Mouse (Mus musculus): ENCODE data around the gene Wnt5a. TPM values are rescaled to one million over a fixed set of nuclear protein-coding genes. Genes with fewer than 3 reads are reported as not detected.
A peak's percentile ranks its signal among the peaks of the same experiment; 100 is the strongest.

Wnt5a gene
- total RNA-seq (2021) = 1 to 10 TPM; 6.9 to 7.2 TPM
- long read RNA-seq, experiment 1, full-length matches to known transcripts = 2 of 2 reads
- long read RNA-seq, experiment 1, partial matches to known transcripts = 0 of 2 reads
- long read RNA-seq, experiment 1, other reads (novel, unspliced or antisense) = 0 of 2 reads
- long read RNA-seq, experiment 2, partial matches to known transcripts = 0 of 2 reads
- long read RNA-seq, experiment 2, other reads (novel, unspliced or antisense) = 2 of 2 reads

DNA sequence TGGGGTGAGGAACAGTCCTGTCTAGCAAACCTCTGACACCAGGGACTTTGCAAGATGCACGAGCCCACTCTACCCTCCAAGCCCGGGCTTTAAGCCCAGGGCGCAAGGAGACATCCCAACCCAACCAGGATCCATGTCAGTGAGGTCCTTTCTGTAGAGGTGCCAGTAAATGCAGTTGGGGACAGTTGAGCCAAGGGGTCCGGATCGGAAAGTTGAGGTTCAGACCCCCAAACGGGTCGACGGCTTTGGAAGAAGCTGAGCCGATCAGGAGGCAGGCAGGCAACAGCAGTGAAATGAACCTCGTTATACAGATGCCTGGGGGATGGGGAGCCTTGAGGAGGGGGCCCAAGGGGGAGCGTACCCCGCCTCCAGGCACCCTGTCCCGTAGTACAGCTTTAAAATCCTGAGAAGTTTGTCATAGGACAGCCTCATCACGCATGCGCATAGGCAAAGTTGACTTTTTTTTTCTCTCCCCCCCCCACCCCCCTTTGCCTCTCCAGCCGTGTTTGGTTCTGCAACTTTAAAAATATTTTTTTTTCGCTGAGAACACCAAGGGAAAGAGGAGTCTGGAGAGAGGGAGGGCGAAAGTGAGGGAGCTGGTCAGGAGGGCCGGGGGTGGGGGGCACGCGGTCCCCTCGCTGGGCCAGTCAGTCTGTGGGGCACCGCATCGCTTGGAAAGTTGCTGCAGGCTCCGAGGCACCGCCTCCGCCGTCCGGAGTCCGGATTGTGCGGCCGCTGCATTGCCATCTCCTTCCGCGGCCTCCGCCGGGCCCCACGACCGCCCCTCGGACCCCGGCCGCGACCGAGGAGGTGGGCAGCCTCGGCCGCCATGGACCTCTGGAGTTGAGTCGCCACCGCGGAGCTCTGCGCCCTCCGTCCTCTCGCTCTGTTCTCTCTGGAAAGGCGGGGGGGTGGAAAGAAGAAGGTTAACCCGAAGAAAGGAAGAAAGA is at the start of gene Wnt5a:
Gene Wnt5a (plus strand): TSS at position 650 of the 950 bp plus-strand sequence.
- peak; percentile 41 for DNase-seq

DNA sequence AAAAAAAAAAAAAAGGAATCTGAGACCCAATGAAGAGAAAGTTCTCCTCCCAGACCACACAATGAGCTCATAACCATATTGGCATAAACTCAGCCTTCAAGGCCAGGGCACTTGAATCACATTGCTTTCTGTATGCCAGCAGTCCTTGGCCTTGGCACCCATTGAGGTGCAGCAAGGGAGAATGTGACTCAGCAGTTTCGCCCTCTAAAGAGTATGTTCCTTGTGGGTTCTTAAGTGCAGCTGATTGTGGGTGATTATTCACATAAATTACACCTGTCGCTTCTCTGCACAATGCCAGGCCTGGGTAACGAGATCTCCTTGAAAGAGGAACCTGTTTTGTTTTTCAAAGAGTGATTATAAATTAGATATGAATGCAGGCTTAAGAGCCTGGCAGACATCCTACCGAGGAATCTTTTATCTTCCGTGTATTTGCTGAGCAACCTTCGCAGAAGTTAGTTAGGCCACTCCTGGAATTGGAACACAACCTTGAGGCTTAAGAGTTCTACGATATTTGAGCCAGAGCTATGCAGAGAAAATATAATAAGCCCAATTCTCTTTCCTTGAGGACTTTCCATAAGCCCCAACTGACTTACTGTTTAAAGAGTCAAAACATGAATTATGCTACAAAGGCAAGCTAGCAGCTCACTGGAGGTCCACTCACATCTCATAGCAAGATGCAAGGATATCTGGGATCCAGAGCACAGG is 48.0 kb upstream of the Wnt5a start:
- no peak for DNase-seq

DNA sequence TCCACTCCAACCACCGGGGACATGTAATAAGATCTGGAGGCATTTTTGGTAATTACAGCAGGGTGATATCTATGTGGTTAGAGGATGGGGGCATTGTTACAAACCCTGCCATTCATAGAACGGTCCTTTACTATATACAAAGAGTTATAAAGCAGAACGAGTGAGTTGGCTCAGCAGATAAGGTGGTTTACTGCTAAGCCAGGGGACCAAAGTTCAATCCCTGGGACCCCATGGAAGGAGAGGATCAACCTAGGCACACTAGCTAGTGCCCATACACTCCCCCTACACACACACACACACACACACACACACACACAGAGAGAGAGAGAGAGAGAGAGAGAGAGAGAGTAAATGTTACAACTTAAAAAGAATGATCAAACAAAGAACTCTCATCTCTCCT is 47.1 kb upstream of the Wnt5a start:
- DNase-seq = no peak

DNA sequence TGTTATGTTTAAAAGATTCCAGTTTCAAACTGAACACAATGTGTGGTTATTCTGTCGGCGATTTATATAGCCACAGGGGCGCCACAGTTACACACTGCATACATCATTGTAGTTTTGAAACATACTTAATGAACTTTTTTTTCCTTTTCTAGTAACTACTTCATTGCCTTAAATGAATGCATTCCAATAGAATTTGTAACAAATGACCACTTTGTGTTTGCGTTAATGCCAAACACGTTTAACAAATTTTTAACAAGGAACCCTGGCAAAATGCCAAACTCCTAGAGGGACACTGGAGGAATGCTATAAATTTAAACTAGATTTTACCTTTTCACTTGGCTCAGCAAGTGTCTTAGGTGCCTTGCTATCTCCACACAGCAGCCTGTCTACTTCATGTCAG is 36.6 kb upstream of the Wnt5a start:
- DNase-seq = no peak

DNA sequence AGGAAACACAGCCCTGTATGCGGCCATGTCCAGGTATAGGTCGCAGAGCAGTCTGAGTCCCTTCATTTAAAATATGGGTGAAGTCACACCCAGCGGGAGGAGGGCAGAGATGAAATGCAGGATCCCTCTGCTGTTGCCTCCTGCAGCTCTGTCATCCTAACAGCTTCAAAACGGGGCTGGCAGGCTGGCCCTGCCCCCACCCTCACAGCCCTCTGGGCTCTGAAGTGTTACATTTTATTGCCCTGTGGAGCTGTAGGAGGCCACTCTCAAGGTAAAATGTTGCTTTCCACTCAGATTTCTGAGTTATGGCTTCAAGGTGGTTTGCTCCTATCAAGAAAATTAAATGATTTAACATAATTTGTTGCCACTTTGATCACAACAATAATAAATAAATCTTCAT is 34.9 kb upstream of the Wnt5a start:
- DNase-seq = no peak

DNA sequence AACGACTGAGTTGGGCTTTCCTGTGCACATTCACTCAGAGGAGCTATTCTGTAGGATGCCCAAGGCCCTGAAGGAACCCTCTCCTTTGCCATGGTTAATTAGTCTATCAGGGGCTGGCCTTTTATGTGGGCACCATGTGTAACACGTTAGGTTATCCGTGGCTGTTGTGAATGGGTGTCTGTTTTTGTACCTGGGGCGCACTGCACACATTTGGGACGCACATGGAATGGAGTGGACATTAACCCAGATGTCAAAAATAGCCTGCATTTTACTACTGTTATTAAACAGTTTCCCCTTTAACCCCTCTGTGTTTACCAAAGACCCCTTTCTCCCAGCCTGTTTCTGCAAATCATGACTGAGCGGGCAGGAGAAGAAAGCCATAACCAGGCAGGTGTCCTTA is 34.3 kb upstream of the Wnt5a start:
- DNase-seq = no peak

DNA sequence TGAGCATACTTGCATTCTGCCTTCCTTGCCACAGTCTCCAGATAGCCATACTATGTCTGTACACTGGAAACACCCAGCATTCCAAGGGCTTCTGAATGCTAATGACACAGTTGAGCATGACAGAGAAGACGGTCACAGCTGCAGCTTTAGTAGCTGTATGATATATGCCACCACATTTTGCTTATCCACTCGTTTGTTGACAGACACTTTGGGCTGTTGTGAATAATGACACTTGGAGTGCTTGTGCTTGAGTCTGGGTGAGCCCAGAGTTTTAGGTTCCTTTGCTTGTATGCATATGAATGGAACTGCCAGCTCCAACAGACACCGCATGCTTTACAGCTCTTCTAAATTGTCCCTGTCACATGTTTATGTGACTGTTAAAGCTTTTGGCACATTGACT is 29.5 kb upstream of the Wnt5a start:
- no peak for DNase-seq

DNA sequence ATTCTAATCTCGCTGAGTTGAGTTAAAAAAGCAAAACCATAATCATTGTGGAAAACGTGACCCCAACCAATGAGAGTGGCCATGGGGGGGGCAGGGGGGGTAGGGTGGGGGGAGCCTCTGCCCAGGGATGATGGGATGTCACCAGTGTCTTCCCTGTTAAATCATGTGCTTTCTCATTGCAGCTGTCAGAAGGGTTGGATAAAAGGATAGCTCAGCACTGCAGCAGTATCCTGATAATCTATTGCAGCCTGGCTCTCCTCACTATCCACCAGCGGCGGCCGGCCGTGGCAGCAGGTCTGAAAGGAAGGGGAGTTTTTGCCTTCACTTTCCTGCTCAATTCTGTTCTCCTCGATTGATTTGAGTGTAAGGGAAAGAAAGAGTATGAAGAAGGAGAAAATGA is 29.1 kb upstream of the Wnt5a start:
- DNase-seq = no peak

DNA sequence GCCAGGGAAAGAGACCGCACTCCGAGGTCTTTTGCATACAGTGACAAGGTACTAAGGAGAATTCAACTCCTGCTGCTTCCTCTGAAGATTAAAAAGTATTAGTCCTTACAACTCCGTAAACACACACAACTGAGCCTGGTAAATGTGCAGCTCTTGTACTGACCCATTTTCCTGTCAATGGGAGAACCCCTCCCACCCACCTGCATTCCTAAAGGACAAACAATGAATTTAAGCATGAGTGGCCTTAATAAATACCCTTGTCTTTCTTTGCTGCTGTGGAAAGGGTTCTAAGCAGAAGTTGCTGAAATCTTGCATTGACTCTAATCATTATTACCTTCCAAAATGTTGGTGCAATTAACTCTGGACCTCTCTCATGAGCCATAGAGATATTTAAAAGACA is 27.8 kb upstream of the Wnt5a start:
- DNase-seq = no peak

DNA sequence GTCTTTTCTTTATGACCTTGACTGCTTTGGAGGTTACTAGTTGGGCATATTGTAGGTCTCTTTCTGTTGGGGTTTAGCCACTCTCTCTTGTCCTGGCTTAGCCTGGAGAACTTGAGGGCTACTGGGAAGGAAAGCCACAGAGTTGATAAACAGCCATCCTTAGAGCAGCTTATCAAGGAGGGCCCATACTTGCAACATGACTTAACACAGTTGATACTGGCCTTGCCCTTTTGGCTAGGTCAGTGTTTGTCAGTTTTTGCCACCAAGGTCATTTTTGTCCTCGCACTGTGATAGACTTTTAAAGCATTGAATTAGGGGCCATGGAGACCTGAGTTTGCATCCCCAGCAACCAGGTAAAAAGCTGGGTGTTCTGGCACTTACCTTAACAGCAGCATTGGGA is 23.7 kb upstream of the Wnt5a start:
- DNase-seq = no peak

DNA sequence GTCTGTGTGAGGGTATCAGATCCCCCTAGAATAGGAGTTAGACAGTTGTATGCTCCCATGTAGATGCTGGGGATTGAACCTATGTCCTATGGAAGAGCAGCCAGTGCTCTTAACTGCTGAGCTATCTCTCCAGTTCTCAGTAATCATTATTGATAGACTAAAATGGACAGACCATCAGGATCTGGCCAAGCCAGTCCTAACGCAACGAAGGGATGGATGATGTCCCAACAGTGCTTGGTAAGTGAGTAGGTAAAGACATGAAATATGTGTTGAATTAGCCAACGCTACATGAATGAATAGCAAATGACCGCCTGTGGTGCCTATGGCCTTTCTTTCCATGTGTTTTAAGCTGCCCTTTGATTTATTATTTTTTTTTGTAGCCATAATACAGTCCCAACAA is 10.7 kb upstream of the Wnt5a start:
- no peak for DNase-seq

DNA sequence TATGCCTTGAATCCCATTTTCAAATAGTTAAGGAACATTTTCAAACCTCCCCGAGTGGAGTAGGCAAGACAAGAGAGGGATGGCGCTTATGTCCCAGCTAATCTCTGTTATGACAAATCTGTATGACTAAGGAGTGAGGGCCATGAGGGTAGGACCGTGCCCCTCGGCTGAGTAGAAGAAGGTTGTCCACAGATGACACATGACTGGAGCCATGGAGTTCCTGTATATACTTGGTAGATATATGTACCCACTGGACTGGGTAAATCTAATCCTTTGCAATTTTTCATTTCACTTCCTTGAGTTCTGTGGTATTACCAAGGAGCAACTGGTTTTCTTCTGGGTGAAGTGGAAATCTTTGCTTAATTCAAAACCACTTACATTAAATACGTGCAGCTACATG is 10.3 kb upstream of the Wnt5a start:
- no peak for DNase-seq

DNA sequence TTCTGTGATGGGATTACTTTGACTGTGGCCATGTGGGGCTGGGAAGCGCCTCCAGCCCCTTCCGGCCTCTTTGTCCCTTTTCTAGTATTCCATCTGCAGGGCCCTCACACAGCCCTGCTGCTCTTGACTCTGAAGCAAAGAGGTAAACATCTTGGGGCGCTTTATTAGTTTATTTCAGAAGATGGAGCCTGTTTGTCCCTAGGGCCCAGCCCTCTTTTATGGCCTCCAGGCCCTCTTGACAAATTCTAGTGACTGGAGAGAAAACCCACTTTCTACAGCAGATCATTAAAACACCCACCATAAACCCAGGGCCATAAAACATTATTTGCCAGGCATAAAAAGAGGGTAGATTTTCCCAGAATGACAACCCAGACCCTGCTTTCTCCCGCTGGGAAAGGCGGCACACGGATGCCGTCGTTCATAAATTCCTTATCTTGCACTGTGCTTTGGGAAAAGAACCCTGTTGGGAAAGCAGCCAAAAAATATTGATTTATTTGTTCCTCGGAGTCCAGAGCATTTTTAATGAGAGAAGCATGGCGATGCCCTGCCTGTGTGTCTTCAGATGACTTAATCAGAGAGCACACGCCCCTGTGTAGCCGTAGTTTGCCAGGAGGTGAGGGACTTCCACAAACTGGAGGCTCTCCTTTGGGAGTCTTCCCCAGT is 3.2 kb upstream of the Wnt5a start:
- DNase-seq = no peak

DNA sequence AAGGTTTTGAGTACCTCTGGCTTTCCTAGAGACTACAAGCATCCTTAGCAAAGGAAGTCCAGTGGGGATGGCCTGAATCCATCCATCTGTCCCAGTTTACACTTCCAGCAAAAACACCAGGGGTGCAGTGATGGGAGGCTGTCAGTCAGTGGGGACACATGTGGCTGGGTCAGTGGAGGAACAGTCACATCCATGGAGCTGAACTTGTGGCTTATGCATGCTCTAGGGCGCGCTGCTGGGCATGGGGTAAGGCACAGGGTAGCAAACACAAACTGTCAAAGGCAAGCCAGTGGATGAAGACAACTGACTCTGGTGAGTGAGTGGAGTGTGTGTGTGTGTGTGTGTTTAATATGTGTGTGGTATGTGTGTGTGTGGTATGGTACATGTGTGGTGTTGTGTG is 1.3 kb upstream of the Wnt5a start:
- DNase-seq = no peak

DNA sequence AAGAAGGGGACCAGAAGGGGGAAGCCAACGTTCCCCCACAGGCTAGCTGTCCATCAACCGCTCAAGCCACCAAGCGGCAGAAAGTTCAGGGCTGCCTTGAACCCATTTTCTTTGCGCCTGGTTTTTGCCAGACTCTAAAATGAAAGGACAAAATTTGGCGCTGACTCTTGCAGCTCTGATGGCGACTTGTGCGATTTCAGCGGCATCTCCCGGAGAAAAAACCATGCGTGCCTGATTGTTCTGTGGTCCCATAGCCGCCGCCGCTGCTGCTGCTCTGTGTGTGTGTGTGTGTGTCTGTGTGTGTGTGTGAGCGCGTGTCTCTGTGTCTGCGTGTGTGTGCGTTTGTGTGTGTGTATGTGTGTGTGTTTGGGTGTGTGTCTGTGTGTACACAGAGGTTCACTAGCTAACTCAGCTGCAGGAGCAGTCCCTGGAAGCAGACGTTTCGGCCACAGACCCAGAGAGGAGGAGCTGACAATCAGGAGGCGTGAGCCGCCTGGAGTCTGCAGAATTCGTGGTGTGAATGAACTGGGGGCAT is 568 bp downstream of the Wnt5a start:
- peak; percentile 29 for DNase-seq

DNA sequence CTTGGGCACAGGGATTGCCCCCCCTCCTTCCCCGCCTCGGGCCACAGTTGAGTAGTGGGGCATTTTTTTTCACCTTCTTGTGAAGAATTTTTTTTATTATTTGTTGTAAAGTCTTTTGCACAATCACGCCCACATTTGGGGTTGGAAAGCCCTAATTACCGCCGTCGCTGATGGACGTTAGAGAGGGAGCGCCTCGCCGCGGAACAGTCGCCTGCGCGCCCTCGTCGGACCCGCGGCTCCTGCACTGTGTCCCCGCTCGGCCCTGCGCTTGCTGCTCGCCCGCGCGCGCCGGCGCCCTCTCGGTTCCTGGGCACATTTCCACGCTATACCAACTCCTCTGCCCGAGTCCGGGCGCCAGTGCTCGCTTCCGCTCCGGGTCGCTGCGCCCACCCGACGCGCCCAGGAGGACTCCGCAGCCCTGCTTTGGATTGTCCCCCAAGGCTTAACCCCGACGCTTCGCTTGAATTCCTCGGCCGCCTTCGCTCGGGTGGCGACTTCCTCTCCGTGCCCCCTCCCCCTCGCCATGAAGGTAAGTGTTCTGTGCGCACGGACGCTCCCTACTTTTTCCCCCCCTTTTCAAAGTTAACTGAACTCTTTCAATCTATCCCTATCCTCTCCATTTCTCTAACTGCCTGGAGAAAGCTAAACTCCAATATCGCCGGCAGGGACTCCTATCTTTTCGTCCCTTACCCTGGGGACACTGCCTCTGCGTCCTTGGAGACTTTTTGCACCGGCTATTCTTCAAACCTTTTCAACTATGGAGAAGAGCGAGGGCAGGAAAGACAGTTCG is 1.2 kb downstream of the Wnt5a start:
- DNase-seq = peak; percentile 26

DNA sequence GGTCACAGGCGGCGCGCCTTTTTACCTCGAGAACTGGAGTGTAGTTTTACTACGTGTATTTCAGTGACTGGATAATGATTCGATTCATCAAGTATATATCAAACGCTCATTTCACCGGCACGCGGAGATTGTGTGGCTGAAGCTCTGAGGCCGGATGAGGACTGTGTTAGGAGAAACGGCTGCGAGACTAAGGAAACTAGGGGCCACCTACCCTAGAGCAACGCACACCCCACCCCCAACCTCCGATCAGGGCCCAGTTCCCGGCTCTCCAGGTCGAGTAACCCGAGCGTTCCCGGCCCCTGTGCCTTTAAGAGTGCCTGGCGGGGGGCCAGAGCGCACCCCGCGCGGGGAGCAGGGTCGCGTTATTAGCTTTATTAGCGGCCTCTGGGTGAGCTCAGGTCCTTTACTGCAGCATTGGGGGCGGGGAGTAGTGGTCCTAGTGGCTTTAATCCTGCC is 1.9 kb downstream of the Wnt5a start:
- peak; percentile 44 for DNase-seq

DNA sequence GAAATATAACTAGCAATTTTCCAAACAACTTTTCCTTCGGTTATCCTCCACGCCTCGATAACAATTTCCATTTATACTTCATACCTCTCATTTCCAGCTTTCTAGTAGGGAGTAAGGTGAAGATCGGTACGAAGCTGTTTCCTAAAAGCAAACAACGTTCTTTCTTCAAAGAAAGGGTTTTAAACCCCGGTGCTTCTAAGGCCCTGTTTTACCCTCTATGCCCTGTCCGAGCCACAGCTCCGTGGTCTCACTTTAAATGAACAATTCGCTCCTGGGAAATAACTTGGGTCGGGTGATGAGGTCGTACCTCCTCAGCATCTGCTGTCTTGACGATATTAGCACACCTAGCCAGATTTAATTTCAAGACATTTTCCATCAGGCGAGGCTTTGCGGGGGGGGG is 2.5 kb downstream of the Wnt5a start:
- no peak for DNase-seq

DNA sequence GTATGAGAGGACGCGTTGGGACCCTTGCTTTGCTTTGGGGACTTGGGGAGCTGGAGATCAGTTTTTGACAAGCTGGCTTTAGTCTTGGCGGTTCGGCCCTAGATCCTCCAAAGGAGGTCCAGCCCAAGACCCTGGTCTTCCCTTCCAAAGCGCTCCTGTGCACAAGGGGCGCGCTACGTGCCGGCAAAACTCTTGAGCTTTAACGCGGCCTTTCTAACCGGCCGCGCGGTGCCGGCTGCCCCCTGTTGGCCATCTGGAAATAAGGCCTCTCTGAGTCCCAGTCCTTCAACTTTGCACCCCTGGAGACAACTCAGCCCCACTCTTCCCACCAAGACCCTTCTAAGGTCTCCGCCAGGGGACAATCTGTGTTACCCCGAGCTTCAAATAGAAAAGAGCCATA is 2.9 kb downstream of the Wnt5a start:
- DNase-seq = peak; percentile 52

DNA sequence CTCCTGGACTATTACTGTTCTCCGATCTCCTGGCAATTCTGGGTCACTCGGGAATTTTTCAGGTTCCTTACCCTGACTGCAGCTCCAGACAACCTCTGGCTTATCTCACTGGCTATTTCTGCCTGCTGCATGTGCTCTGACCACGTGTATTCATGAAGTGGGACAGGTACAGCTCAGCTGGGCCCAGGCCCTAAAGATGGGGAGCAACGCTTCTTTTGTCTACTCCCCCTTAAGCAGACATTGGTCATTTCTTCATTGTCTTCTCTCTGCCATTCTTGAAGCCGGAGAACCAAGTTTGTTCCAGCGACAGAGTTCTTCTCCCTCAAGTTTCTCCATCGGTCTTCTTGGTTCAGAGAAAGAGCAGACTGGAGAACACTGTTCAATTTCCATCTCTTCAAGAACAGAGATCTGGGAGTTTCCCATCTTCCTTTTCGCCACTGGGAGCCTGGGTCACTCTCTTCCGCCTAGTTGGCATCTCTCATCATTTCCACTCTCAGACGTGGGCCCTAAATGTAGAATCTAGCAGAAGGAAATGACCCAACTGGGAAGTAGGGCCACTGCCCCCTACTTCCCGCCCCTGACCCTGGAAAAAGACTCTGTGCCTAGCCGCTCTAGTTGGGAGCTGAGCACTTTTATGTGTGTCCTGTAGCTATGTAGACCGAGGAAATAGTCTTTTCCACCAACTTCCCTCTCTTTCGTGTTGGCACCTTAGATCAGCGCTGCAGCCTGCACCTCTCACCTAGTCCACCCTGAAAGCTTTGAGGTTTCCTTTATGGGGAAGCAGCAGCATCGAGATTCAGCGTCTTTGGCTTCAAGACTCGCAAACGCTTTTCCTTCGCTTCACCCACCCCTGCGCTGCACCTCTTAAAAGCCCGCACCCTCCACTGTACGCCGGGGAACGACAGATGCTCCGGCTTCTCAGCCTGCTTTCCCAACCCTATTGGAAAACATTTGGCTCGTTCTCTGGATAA is 4.0 kb downstream of the Wnt5a start:
- no peak for DNase-seq
